Mouse (Mus musculus): Measurements from ENCODE around the gene Gm20388.

GRCm38 (mm10) chr8:123865786-123866185, 3955.1 kb downstream of the Gm20388 start:
- TF ChIP-seq CTCF (IDR thresholded peaks at IDR 0.05; ENCODE audit: low read depth) (no peak), EP300 (optimal IDR thresholded peaks at IDR 0.05) (no peak)
